Mouse (Mus musculus) thymus, postnatal 25 days (tissue): ENCODE data around the gene Glrx2.
"Not testable (repeated sequence)": the region's sequence is repeated elsewhere in the genome, so short reads cannot be mapped to it uniquely, and the experiment has no call there.

Experiments used
- DNase-seq: peaks from one replicate; pipeline ENCODE4 v3.0.0; 2022

Gene Glrx2

DNA sequence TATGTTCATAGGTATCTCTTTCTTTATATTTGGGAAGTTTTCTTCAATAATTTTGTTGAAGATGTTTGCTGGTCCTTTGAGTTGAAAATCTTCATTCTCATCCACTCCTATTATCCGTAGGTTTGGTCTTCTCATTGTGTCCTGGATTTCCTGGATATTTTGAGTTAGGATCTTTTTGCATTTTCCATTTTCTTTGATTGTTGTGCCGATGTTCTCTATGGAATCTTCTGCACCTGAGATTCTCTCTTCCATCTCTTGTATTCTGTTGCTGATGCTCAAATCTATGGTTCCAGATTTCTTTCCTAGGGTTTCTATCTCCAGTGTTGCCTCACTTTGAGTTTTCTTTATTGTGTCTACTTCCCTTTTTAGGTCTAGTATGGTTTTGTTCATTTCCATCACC is at the start of gene Glrx2:
Glrx2 (plus strand) TSS at position 301 of the 400 bp plus-strand sequence.
- DNase-seq, result not testable (repeated sequence)

DNA sequence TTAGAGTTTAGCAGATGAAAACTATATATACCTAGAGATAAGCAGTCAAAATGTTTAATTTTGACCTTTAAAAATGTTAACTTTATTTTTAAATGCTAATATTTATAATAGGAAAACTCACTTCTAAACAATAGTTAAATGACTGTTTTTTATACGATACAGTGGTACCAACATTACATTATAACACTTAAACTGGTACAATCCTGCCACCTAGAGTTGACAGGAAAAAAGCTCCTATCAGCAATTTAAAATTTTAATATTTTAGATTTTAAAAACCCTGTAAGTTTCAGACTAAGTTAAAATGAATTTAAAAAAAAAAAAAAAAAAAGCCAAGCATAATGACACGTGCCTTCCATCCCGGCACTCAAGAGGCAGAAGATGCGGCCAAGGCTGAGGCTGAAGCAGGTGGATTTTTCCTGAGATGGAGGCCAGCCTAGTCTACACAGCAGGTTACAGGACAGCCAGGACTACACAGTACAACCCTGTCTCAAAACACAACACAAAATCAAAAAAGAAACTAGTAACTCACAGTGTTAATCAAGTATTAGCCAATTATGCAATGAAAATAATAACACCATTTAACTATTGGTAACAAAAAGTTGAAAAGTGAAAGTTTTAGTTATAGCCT is 40.3 kb upstream of the Glrx2 start:
- DNase-seq, result no peak

- no peak for DNase-seq
Observed at GRCm38 (mm10) chr1:143681108-143681507, 35.0 kb upstream of the Glrx2 start.

DNA sequence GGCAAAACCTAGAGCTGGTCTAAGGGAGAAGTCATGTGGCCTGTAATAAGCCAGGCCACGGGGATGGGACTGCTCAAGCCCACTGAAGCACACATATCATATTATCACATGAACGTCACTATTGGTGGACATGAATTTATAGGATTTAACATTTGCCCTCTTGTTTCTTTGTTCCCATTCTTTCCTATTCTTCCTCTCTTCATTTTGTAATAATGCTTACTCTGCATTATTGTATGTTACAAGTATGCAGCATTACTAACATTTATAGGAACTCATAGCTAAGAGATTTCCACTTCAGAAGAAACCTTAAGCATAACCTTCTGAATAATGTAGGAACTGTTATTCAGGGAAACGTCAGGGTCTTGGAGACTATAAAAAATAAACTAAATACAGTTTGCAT is 31.3 kb upstream of the Glrx2 start:
- DNase-seq, result no peak

DNA sequence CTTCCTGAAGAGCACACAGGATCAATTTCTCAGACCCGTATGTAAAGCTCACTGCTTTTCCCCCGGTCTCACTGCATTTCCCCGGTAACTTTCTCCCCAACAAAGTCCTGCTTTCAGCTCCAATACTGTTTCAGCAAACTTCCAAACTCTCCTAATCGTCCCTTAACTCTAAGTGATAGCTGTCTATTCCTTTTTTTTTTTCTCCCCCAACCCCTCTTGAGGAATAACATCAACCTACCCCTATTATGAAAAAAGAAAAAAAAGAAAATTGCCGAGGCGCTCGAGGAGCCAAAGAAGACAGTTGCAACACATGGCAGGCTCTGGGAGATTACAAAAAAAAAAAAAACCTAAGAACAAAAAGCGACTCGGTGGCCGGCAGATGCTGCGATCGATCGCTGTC is 14.4 kb upstream of the Glrx2 start:
- DNase-seq, result no peak

DNA sequence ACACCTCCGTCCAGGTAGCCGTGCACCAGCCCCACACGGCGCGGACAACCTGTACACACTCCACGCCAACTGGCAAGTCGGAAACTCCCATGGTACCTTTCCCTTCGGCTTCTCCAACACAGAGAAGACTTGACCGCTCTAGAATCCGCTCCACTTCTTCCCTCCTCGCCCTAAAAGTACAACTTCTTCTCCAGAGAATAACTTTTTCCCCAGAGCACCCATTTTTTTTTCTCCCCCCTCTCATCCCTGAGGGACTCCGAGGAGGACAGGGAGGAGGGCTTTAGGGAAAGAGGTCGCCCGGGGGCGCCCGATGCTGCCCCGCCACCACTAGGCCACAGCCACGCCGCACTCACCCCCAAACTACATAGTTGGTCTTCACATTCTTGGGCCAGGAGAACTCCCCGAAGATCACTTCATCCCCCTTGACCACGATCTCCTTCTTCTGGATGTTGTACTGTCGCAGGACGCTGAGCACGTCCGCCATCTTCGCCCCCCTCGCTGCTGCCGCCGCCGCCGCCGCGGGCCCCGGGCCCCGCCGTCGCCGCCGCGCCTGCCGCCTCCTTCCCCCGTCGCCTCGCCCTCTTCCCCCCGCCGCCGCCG is 13.9 kb upstream of the Glrx2 start:
- DNase-seq, result no peak

DNA sequence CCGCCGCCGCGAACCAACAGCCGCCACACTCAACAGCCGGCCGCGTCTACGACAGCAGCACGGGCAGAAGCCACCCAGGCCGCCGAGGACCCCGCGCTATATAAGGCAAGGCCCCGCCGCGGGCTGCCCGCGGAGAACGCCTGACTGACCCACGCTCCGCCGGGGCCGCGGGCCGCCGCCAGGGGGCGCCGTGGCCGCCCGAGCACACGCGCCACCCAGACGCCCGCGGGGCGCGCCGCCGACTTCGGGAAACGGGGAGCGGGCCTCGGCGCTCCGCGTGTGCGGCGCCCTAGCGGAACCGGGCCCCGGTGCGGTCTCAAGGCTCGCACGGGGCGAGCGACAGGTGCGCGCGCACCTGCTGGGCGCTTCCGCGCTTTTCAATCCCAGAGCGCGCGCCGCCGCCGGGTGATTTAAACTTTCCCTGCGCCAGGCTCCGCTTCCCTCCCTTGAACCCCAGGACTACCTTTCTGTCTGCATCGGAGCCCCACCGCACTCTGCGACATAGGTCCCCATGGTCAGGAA is 13.3 kb upstream of the Glrx2 start, which contains the start of gene Cdc73:
Cdc73 (minus strand) TSS at position 153 of the 522 bp plus-strand sequence.
- DNase-seq, result peak; percentile 94

DNA sequence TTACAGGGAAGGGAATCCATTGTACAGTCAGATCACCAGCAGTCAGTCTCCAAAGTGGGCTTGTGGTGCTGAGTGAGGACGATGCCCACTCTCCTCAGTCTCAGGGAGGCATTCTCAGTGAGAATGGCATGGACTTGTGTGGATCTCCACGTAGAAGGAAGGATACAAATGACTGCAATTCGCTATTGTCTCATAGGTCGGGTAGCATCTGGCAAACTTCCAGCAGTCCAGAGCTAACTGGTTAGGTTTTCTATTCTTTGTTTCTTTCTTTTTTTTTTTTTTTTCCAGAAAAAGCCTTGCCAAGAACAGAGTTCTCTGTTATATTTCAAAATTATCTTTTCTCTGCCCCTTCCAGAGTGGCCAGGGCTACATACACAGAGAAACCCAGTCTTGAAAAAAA is 9.1 kb upstream of the Glrx2 start:
- DNase-seq, result no peak

- no peak for DNase-seq
Observed at GRCm38 (mm10) chr1:143708361-143708760, 7.8 kb upstream of the Glrx2 start.

GRCm38 (mm10) chr1:143709966-143710626 is 6.0 kb upstream of the Glrx2 start:
- DNase-seq, result no peak

DNA sequence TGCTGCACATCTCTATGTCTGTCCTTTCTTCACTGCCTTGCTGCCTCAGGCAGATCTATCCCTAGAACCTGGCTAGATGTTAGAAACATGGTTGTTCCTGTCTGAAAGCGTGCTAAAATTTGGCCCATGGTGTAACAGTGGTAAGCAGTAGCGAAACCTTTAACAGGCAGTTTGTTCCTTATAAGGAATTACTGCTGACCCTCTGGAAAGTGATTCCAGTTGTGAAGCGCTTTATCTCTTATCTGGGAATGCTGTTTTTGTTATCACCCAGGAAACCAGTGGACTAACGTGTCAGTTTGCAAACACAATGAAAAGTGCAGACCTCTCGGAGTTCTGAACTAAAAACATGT is 5.5 kb upstream of the Glrx2 start:
- DNase-seq, result no peak

GRCm38 (mm10) chr1:143724456-143725064 is 8.4 kb downstream of the Glrx2 start:
- DNase-seq, result no peak

- DNase-seq, result no peak
Observed at GRCm38 (mm10) chr1:143727701-143728445, 11.7 kb downstream of the Glrx2 start.

DNA sequence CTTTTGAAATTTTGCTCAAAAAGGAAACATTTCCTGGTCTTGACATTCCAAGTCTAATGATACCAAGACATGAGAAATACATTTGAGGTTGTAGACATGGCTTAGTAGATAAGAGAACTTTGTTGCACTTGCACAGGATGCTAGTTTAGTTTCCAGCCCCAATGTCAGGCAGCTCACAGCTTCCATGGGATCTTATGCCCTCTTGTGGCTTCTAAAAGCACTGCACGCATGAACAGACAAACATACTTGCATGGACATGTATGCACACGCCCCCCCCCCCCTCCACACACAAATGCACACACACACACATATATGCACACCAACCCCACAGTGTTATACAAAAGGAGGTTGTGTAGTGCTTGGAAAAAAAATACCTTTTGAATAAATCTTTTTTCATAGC is 14.8 kb downstream of the Glrx2 start:
- peak; percentile 47 for DNase-seq

- no peak for DNase-seq
Observed at GRCm38 (mm10) chr1:143731691-143732090, 15.6 kb downstream of the Glrx2 start.

- DNase-seq, result no peak
Observed at GRCm38 (mm10) chr1:143733914-143734410, 17.8 kb downstream of the Glrx2 start.

- no peak for DNase-seq
Observed at GRCm38 (mm10) chr1:143738811-143739210, 22.7 kb downstream of the Glrx2 start.

DNA sequence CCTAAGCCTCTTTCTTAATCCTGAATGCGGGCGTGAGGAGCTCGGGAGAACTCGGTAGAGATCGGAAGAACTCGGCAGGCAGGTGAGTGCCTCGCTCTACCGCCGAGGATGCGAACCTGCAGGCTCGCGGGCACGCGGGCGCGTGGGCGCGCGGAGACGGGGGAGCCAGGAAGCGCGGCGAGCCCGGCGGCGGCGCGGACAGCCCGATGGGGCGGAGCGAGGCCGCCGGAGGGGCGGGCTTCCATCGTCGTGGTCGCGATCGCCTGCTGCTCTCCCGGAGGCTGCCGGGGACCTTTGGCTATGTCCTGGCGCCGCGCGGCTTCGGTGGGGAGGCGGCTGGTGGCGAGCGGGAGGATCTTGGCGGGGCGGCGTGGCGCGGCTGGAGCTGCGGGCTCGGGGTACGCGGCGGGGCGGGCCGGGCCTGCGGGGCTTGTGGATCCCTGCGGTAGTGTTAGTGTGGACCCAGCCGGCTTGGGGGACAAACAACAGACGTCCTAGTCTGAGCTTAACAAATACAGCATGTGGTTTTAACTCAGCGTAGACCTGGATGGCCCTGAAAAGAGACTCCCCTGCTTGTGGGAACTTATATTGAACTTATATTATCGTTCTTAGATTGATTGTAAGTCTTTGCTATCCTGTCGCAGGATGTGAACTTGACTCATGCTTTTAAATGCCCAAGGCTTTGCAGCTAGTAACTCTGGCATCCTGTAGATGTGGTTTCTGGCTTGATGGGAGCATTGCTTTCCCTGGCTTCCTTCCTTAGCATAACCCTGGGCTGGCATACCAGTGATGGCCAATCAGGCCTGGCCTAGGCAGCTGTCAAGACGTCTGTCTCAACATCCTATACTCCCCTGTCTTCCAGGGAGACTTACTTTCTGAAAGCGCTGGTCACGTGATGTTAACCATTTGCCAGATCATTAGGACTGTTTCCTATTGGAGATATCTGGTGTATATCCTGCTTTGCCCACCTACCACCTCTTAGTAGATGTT is 23.5 kb downstream of the Glrx2 start:
- DNase-seq, result peak; percentile 94

DNA sequence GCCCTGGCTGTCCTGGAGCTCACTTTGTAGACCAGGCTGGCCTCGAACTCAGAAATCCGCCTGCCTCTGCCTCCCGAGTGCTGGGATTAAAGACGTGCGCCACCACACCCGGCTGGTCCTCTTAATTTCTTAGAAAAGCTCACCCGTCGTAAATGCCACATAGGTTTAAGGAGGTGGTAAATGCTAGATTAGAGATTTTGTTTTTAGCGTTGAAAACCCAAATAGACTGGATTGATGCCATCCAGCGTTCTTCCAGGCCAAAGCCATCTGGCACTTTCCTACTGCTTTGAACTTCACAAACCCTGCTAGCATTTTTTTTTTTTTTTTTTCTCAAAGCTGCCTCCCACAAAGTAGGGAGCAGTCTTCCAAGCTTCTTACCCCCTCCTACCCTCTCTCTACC is 24.4 kb downstream of the Glrx2 start:
- no peak for DNase-seq

DNA sequence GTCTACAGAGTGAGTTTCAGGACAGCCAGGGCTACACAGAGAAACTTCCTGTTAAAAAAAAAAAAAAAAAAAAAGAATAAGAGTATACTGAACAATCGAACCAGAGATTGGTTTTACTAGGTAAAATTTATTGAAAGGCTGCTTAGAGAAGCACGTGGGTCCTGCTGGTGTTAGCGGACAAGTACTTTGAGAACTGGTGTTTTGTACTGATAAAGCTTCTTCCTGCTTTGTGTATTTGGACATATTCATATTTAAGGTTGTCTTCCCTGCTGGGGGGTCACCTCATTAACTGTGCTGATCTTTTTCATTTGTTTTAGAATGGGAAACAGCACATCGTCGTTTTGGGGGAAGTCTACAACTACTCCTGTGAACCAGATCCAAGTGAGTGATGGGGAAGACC is 25.2 kb downstream of the Glrx2 start:
- no peak for DNase-seq

GRCm38 (mm10) chr1:143742186-143742585 is 26.0 kb downstream of the Glrx2 start:
- DNase-seq, result no peak

GRCm38 (mm10) chr1:143745871-143746270 is 29.7 kb downstream of the Glrx2 start:
- DNase-seq, result no peak
